Mouse (Mus musculus) gastrocnemius, postnatal 14 days (tissue): Measurements from ENCODE around the gene Ccdc149. TPM values are rescaled to one million over a fixed set of nuclear protein-coding genes. Genes with fewer than 3 reads are reported as not detected.
A peak's percentile ranks its signal among the peaks of the same experiment; 100 is the strongest.

Experiments
- DNase-seq: peaks from one replicate; pipeline ENCODE4 v3.0.0; 2021; ENCODE audit warnings: mixed read lengths
- intact Hi-C: fragments of 180-260 bp; cut with DNase I; formaldehyde crosslinking; loops from one replicate; pipeline ENCODE4 v1.15.1; 2025; ENCODE audit warnings: low total_unique reads
- total RNA-seq, 2 experiments: library from RNA; stranded (reverse); gene quantifications; 2 replicates each; pipeline ENCODE4 v1.2.3; 2021

Gene Ccdc149
- total RNA-seq, 2 experiments from 2014 or later, result 2.2 to 2.6 TPM

- DNase-seq, result no peak
- intact Hi-C loops, result no loop called here
Measured at GRCm38 (mm10) chr5:52457154-52457553, 14.2 kb downstream of the Ccdc149 start.

- DNase-seq, result no peak
- intact Hi-C loops, result no loop called here
Measured at GRCm38 (mm10) chr5:52450821-52451220, 20.5 kb downstream of the Ccdc149 start.

- peak; percentile 14 for DNase-seq
- intact Hi-C loops, result no loop called here
Measured at GRCm38 (mm10) chr5:52449187-52449586, 22.1 kb downstream of the Ccdc149 start.

- intact Hi-C loops, result no loop called here
- DNase-seq, result no peak
Measured at GRCm38 (mm10) chr5:52440278-52440677, 31.0 kb downstream of the Ccdc149 start.

- intact Hi-C loops, result no loop called here
- no peak for DNase-seq
Measured at GRCm38 (mm10) chr5:52438946-52439345, 32.4 kb downstream of the Ccdc149 start.

GRCm38 (mm10) chr5:52435533-52435932, 35.8 kb downstream of the Ccdc149 start:
- DNase-seq, result no peak
- intact Hi-C loops, result no loop called here

GRCm38 (mm10) chr5:52431276-52431844, 40.0 kb downstream of the Ccdc149 start:
- intact Hi-C loops, result no loop called here
- DNase-seq, result no peak

GRCm38 (mm10) chr5:52429731-52430480, 41.4 kb downstream of the Ccdc149 start:
- no peak for DNase-seq
- intact Hi-C loops, result no loop called here

GRCm38 (mm10) chr5:52428613-52429012, 42.7 kb downstream of the Ccdc149 start:
- DNase-seq, result no peak
- intact Hi-C loops, result no loop called here

- no peak for DNase-seq
- intact Hi-C loops, result no loop called here
Measured at GRCm38 (mm10) chr5:52425819-52426218, 45.5 kb downstream of the Ccdc149 start.

- intact Hi-C loops, result no loop called here
- DNase-seq, result no peak
Measured at GRCm38 (mm10) chr5:52423893-52424292, 47.4 kb downstream of the Ccdc149 start.

GRCm38 (mm10) chr5:52416485-52416884, 54.8 kb downstream of the Ccdc149 start:
- DNase-seq, result no peak
- intact Hi-C loops, result no loop called here

- intact Hi-C loops, result no loop called here
- DNase-seq, result no peak
Measured at GRCm38 (mm10) chr5:52415917-52416316, 55.4 kb downstream of the Ccdc149 start.

GRCm38 (mm10) chr5:52415193-52415592, 56.1 kb downstream of the Ccdc149 start:
- intact Hi-C loops, result no loop called here
- DNase-seq, result no peak

GRCm38 (mm10) chr5:52411567-52411966, 59.8 kb downstream of the Ccdc149 start:
- DNase-seq, result no peak

GRCm38 (mm10) chr5:52410197-52410596, 61.1 kb downstream of the Ccdc149 start:
- no peak for DNase-seq
- intact Hi-C loops, result no loop called here

More at GRCm38 (mm10) chr5:52411567-52411966, 59.8 kb downstream of the Ccdc149 start:
- intact Hi-C loops, result no loop called here

GRCm38 (mm10) chr5:52408668-52409315, 62.5 kb downstream of the Ccdc149 start:
- DNase-seq, result no peak
- intact Hi-C loops, result no loop called here

- DNase-seq, result no peak
- intact Hi-C loops, result no loop called here
Measured at GRCm38 (mm10) chr5:52404373-52404772, 66.9 kb downstream of the Ccdc149 start.

- intact Hi-C loops, result no loop called here
- no peak for DNase-seq
Measured at GRCm38 (mm10) chr5:52393756-52394155, 77.6 kb downstream of the Ccdc149 start.

- intact Hi-C loops, result no loop called here
- no peak for DNase-seq
Measured at GRCm38 (mm10) chr5:52391471-52391870, 79.8 kb downstream of the Ccdc149 start.

GRCm38 (mm10) chr5:52390381-52390780, 80.9 kb downstream of the Ccdc149 start:
- intact Hi-C loops, result no loop called here
- DNase-seq, result no peak
